Mouse (Mus musculus) adrenal gland, postnatal 4 days (tissue): ENCODE data around the gene Ccser1. TPM values are rescaled to one million over a fixed set of nuclear protein-coding genes. Genes with fewer than 3 reads are reported as not detected.

Experiments used
- DNase-seq, 2 experiments: peaks; one replicate each; pipeline ENCODE4 v3.0.0; 2021 to 2022; ENCODE audit warnings: low spot score in 2 of 2, mixed read lengths in 2 of 2
- total RNA-seq, 2 experiments: library from RNA; stranded (reverse); gene quantifications; 2 replicates each; pipeline ENCODE4 v1.2.3; 2021

Gene Ccser1
- total RNA-seq, 2 experiments from 2014 or later: 6.9 to 14.3 TPM

DNA sequence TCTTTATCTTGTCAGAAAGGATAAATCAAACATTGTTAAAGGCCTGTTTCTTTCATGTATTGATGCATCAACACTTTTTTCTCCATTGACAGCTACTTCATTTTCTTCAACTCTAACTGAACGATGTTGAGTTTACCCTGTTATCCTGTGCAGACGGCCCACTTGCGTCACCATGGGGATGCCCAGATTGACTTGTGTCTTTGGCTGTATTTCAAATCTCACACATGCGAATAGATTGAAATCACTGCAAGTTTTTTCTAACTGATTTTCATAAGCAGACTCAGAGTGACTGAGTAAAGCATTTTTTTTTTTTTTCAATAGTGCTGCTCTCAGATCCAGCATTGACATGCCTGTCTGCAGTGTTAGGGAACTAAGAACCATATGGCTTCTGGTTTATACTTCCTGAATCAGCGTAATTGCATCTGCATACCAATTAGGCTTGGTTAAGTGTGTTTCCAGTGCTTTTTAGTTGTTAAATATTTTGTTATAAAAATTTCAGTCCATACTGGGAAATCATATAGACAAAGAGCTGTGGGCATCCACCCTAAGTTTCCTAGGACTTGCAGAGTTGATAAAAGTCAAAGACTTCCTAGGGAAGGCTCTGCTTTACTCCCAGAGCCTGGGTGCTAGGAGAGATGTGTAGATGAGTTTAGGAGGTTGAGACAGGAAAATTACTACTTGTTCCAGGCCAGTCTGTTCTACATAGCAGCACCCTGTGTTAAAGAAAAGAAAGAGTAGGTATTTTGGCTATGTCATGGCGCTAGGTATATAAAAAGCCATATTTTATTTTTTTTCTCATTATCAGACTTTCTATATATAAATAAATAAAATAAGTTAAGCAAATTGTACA lies 116.3 kb downstream of the Ccser1 start:
- no peak for DNase-seq

DNA sequence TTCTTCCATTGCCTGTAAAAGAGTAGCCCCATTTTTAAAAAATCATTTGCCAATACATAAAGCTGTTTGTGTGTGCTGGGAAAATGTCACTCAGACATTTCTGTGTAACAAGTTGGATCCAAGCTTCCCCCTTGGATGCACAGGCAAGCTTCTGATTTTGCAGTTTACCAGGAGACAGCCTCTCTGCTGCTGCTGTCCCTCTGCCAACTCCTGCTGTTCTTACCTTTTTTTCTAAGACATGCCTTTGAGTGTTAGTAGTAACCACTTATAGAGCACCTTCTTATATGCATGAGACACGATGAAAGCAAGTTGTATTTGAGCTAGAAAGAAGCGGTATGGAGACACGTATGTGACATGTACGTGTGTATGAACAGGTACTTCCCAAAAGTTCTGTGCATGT lies 120.3 kb downstream of the Ccser1 start:
- no peak for DNase-seq

DNA sequence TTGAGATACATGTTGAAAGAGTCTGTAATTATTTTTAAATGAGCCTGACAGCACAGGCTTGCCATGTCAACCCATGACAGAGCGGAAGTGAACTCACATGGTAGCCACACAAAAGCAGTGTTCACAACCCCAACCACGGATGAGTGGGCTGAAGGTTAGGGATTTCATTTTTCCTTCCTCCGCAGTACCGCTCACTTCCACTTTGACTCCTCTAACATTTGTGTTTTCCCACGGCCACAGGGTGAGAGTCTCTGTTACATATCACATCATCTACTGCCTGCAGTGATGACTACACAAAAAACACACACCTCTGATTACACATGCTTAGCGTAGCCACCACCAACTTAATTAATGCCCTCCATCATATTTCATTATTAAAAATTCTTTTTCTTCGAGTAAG lies 120.9 kb downstream of the Ccser1 start:
- no peak for DNase-seq

DNA sequence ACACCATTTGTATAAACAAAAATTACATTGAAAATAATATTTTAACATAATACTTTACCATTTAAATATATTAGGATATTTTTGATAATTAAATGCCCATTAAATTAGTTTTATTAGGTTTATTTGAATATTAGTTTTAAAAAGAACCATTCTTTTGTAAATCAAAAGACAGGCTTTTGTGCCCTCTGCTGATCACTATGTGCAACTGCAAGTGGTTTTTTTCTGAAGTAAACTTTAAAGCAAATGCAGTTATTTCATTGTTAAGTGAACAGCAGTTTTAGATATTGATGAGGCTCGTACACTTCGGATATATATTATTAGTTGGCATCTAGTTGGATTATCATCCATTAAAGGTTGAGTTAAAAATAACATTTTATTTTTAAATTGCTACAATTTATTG lies 121.5 kb downstream of the Ccser1 start:
- no peak for DNase-seq

DNA sequence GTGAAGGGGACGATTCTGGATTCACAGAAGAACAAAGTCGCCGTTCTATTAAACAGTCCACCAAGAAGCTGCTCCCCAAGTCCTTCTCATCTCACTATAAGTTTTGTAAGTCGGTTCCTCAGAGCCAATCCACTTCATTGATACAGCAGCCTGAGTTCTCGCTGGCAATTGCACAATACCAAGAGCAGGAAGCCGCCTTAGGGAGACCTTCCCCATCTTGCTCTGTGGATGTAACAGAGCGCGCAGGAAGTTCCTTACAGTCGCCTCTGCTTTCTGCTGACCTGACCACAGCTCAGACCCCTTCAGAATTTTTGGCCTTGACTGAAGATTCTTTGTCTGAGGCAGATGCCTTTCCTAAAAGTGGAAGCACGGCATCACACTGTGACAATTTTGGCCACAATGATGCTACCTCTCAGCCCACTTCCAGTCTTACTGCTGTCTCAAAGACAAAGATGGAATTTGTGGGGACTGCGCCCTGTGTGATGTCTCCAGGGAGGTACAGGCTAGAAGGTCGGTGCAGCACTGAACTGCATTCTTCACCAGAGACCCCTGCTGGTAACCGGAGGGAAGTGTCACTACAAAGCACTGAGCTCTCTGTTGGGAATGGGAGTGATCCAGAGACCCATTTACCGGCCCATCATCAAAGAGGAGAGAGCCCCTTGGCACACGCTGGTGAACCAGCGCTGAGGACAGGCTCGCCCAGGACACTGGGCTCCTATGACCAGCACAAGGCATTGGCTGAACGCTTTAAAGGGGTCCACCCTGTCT lies 131.4 kb downstream of the Ccser1 start:
- no peak for DNase-seq

DNA sequence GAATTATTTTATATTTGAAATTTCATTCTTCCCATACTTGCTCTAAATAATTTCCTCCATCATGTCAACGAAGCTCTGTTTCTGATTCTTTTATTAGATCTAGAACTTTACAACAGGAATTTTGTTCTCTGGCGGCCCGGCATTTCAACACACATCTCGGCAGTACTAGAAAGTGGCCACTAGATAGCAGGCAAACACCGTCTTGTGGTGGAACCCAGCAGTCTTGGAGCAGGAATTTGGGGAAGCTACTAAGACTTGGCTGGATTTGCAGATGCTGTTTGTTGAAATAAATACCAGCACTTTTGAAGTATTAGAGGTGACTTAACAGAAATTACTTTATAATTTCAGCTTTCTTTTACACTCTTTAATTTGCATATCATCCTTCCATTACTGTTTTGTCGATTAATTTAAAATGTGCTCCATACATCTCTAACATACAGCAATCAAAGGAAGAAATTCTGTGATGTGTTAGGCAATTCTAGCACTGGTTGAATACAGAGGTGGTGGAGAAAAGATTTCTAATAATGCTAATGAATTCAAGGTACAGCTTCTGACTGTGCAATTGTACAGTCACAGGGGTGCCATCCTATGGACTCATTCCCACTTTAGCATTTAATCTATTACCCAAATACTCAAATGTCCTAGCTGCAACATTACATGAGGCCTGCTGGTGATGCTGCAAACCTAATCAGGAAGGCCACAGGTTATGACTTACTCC lies 135.9 kb downstream of the Ccser1 start:
- DNase-seq: no peak

DNA sequence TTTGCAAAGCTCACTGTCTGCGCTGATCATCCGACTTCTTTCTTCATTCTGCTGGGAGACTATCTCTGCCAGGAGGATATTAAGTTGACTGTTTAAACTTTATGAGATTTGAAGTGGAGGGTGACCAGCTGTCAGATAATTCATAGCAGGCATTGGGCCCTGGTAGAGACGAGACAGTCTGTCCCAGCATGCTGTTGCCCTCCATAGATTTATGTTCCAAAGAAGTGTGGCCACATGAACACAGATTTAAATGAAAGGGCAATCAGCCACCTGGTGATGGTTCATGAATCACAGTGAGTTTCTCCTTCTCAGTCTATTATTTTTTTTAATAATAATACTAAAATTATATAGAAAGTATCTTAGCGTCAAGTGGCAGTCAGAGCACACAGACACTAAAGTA lies 140.7 kb downstream of the Ccser1 start:
- no peak for DNase-seq

DNA sequence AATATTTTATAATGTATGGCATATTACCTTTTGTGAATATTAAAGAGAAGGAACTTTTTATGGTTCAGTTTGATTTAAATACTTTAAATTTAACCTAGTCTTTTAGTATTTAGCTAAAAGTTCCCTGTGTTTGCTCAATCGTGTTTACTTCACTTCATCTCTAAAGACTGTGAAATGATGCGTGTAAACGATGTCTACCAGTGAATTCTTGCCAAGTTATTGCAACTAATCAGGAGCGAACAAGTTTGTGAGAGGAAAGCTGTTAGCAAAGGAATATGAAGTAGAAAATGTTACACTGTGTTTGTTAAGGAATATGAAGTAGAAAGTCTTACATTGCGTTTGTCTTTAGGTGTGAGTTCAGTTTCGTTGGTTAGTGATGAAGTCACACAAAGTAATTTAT lies 142.2 kb downstream of the Ccser1 start:
- DNase-seq: no peak

DNA sequence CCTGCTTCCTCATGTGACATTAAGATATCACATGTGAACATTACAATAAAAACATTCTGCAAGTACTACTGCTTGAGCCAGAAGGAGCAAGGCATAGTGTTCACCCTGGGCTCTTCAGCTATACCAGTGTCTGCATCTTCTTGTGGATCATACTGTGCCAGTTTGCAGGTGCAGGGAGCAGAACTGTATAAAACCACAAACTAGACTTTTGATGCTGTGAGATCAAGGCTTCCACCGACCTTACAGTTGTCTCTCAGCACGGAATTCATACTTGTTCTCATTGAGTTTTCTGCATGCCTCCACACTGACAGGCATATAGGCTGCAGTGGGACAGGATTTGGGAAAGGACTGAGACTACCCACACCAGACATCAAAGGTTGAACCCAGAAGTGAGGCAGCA lies 146.0 kb downstream of the Ccser1 start:
- DNase-seq: no peak

DNA sequence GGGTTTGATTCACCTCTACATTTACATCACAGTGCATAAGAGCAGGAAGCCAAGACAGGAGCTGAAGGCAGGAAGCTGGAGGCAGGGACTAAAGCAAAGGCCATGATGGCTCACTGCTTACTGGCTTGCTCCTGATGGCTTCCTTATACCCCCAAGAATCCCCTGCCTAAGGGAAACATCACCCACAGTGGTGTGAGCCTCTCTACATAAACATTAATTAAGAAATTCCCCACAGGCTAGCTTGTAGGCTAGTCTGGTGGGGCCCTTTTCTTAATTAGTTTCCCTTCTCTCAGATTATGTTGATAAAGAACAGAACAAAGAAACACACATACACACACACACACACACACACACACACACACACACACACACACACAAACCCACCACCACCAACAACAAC lies 148.9 kb downstream of the Ccser1 start:
- no peak for DNase-seq

DNA sequence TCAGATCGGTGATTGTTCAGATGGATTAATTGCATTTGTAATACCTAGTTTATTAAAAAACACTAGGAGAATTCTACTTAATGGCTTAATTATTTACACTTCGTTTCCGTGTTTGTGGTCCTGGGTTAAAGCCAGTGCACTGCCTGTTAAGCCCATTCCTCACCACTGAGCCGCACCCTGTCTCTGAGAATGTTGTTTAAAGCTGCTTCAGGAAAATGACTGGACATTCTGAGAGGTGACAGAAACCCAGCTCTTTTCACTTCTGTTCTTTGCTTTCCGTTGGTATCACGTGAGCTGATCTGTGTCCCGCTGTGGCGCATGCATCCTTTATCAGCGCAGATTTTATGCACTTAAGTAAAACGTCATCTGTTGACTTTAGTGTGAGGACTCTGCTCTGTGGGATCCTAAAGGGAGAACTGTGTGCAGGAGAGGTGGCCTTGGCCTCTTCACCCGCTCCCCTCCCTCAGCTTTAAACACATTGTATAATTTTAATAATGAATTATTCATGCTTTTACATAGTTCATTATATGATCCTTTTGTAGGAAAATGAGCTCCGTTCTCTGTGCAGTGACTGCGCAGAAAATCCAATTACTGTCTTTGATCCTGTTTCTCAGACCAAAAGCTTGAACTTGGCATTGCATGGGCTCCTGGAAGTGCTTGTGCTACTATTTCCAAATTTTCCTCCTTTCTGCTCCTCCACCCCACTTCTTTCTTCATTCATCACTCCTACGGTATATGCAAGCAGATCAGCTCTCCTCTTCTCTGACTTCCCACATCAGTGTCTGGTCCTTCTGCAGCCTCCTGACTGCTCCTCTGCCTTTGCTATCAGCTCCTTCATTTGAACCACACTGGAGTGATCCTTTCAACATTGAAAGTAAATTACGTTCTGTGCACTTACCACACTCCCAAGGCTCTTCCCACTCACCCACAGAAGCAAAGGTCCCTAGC lies 149.7 kb downstream of the Ccser1 start:
- no peak for DNase-seq

DNA sequence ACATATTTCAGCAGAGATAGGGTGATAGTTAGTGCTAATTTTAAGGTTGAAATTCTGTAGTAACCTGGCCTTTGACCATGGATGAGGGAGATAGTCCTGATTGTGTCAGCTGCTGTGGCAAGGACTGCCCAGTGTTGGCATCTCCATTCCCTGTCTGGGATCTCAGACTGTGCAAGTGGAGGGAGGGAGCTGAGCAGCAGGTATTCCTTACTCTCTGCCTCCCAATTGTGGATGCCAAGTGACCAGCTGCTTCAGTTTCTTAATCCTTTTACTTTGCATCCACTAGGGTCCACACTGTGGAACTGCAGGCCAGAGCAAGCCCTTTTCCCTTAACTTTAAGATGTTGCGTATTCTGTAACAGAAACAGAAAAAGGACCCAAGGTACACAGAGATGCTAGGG lies 154.3 kb downstream of the Ccser1 start:
- no peak for DNase-seq

DNA sequence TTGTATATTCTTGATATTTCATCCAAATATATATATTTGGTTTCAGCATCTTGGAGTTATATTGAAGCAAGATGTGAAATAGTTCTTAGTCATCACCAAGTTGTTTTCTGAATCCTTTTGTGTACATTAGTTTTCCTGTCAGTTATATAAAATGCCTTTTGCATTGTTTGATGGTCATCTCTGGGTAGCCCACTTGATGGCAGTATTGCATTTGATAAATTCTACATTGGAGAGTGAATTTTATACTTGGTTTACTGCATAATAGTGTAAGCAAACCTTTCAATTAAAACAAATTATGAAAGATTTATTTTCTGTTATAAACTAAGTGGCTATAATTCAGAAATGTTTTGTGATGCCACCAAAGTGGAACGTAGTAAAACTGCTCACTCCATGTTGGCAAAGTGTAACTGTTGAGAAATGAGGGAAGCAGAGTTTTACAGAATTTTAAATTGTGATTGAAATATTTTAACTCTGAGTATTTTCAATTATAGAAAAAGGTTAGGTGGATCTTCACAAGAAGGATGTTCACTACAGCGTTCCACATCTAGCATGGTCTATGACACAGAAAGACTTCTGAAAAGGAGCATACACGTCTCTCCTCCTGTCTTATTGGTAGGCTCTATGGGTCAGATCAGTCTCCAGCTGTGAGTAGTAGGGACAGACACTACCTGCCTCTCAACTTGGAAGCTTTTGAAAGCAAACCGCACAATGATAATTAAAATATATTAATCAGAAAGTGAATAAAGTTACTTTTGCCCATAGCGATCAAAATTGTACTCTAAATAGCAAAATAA lies 167.1 kb downstream of the Ccser1 start:
- DNase-seq: no peak

DNA sequence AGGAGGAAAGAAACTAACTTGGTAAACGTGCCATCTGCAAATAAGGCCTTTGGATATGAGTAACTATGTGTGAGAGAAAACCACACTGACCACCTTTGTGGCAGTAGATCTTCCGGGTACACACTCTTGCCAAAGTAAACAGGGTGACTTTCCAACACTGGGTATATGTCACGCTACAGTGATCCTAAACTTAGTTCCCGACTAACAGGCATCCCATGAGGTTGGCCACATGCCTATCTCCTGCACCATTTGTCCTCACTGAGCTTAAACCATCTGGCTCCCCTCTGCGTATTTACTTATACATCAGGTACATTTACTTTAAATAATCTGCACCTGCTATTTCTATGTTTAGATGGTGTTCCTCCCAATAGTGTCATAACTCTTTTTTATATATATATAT lies 183.6 kb downstream of the Ccser1 start:
- DNase-seq: no peak

DNA sequence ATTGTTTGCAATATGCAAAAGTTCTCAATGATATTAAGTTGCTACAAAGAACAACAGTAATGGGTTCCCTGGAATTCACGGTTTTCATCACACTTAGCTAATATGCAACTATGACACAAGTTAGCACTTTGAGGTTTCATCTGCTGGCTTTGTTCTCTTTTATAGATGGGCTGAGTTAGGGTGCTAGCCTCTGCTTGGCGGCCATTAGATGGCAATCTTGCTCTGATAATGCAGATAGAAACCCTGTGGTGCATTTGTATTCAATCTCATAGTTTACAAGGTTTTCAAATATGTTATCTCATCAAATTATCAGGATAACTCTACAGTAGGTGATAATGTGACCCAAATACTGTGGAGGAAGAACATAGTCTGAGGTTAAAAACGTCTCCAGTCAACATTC lies 202.4 kb downstream of the Ccser1 start:
- DNase-seq: no peak

DNA sequence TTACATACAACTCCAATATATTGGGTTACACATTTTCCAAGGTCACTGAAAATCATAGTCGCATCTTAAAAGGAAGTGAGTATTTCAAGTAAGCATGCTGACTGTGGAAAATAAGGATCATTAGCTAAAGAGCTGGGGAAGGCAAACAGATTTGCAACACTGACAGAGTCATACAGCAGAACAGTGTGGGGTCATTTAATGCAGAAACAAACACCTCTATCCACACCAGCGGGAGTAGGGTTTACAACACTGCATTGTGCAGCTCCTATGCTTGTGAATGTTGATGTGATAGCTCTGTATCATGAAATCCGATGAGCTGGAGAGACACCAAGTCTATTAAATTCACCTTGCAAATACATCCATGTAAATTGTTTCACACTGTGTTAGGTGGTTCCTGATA lies 202.9 kb downstream of the Ccser1 start:
- no peak for DNase-seq

DNA sequence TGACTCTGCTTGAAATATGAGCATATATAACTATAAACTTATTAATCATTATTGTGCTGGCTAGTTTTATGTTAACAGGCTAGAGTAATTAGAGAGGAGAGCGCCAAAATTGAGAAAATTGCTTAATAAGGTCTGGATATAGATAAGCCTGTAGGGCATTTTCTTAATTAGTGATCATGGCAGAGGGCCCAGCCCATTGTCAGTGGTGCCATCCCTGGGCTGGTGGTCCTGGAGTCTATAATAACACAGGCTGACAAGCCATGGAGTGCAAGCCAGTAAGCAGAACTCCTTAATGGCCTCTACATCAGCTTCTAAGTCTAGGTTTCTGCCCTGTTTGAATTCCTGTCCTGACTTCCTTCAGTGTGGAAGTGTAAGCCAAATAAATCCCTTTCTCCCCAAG lies 206.9 kb downstream of the Ccser1 start:
- no peak for DNase-seq

DNA sequence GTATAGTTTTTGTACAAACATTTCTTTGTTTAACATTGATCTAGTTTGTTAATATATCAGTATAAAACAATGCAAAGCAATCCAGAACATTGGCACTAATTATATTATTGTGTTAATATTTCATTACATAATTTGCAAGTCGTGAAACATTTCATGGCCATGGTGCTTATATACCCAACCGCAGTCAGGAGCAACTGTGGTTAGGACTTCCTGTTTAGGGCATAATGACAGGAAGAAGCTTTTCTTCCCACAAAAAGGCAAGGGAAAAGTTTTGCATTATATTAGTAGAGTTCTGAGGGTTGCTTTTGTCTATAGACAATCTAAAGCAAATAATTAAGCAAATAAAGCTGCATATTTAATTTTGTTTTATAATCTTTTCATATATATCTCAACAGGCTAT lies 247.4 kb downstream of the Ccser1 start:
- DNase-seq: no peak

DNA sequence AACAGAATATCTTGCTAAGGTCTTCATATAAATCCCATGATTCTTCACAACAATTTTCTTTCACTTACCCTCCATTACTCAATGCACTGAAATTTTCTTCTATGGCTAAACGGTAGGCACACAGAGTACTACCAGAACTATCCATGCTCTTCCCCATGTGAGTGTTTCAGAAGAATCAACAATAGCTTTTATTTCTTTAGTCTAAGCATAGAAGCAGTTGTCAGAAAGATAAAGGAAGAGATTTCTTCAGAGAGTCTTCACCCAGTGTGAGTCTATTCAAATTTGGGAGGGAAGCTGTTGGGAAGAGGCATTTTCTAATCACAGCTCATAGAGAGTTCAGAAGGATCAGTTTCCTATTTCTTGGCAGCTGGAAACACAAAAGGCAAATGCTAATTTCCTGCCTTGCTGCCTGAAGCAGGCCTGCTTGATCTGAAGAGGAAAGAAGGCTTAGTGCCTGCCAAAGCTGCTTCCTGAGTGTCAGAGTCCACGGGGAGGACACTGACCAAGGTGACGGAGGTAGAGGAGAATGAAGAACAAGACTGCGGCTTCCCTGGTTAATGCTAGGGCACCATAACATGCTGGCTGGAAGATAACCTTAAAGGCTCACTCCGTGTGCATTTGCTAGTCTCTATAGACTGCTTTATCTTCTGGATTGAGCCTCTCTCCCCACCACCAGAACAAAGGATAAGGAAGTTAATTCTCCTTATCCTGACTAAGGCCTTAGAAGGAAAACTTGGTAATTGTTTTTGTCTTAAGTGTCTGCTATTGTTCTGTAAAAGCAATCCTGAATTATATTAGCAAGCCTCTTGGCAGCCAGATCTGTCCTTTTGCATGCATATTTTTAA lies 251.0 kb downstream of the Ccser1 start:
- DNase-seq: peak in 1 of 2 experiments; percentile 3
